Mouse (Mus musculus) B cell, adult 67 days (primary cell): ENCODE data around the gene Olfr1326-ps1. TPM values are rescaled to one million over a fixed set of nuclear protein-coding genes. Genes with fewer than 3 reads are reported as not detected.

Experiments
- total RNA-seq, 2 experiments: library from RNA; stranded (reverse); gene quantifications; 4 replicates each; pipeline ENCODE4 v1.2.4; 2023

Gene Olfr1326-ps1
- total RNA-seq, result not detected

DNA sequence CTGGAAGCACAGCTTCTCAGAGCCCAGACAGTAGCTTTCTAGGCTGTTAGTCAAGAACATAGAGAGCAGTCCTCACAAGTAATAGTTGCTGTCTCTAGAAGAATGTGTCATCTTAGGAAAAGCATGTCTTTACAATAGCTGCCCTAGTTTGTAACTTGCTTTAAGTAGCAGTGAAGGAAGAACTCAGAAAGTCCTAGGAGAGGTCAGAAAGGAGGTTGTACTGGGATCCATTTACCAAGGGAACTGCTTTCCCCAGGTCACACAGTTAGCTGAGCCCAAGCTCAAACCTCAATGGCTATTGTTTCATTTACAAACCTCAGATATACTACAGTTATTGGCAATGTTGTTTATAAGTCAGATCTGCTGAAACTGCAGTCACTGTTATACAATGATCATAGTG is at the start of gene Olfr1326-ps1:
TSS of gene Olfr1326-ps1 (minus strand) at position 101 of the 400 bp plus-strand sequence.

DNA sequence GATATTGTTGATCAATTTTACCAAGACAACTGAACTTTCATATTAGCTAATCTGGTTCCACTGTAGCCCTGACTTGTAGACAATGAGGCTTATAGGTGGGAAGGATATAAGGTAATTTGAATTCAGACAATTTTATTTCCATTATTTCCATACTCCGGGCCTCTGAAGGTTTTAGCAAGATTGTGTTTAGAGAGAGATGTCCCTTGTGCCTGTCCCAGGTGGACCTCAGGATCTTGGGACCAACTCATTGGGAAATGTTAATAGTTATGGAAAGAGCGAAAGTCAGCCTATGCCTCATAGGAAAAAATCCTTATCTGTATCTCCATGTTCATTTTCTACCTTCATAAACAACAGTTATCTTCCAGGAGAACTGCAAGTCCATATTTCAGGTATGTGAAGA is 17.7 kb upstream of the Olfr1326-ps1 start, which contains the start of gene Olfr1325:
TSS of gene Olfr1325 (plus strand) at position 301 of the 400 bp plus-strand sequence.

Other genes starting within 250 kb of the Olfr1326-ps1 start
- 10 to 100 TPM; 13.4 to 14.8 TPM for gene Plxna3, start 245.8 kb downstream of the Olfr1326-ps1 start, total RNA-seq
- 10 to 100 TPM; 26.8 to 27.2 TPM for gene Lage3, start 221.3 kb downstream of the Olfr1326-ps1 start, total RNA-seq
- gene Ubl4a, start 201.7 kb downstream of the Olfr1326-ps1 start, total RNA-seq, result 10 to 100 TPM; 28.9 to 33.8 TPM
- gene Slc10a3, start 201.5 kb downstream of the Olfr1326-ps1 start, total RNA-seq, result 10 to 100 TPM; 18.5 to 20.6 TPM
- gene Fam3a, start 181.6 kb downstream of the Olfr1326-ps1 start, total RNA-seq, result 10 to 100 TPM; 17.2 to 30.0 TPM
- gene Ikbkg, start 181.6 kb downstream of the Olfr1326-ps1 start, total RNA-seq, result 10 to 100 TPM; 61.8 to 62.6 TPM
- gene G6pdx, start 145.7 kb downstream of the Olfr1326-ps1 start, total RNA-seq, result 10 to 100 TPM; 32.1 to 32.5 TPM
- gene Gm6880, start 93.5 kb downstream of the Olfr1326-ps1 start, total RNA-seq, result not detected
- gene Olfr1325, start 17.8 kb upstream of the Olfr1326-ps1 start, total RNA-seq, result not detected
- gene Gm5640, start 70.7 kb upstream of the Olfr1326-ps1 start, total RNA-seq, result not detected
- not detected for gene Gm6890, start 166.0 kb upstream of the Olfr1326-ps1 start, total RNA-seq